Mouse (Mus musculus) c-Kit-positive CD71-positive TER-119-negative erythroid progenitor cells, embryonic 14.5 days (primary cell): Measurements from ENCODE around the gene 4930523C07Rik.
A peak's percentile ranks its signal among the peaks of the same experiment; 100 is the strongest.

Experiments used
- DNase-seq: peaks from one replicate; pipeline ENCODE4 v3.0.0-alpha.2; 2013; ENCODE audit warnings: low read depth

Gene 4930523C07Rik

DNA sequence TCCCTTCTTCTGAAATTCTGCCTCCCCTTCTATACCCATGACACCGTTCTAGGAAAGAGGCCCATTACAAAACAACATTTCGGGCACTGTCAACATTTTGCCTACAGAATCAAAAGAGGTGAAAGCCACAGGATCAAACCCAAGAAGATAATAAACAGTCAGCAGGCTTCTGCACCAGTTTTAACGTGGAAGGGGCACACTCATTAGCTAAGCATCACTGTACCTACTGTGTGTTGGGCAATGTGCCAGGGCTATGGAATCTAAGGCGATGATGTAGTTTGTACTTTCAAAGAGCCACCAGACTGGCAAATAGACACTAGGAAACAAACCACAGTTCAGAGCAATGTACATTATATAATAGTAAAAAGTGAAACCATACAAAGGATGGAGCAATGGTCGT lies 1.8 kb downstream of the 4930523C07Rik start:
- no peak for DNase-seq

DNA sequence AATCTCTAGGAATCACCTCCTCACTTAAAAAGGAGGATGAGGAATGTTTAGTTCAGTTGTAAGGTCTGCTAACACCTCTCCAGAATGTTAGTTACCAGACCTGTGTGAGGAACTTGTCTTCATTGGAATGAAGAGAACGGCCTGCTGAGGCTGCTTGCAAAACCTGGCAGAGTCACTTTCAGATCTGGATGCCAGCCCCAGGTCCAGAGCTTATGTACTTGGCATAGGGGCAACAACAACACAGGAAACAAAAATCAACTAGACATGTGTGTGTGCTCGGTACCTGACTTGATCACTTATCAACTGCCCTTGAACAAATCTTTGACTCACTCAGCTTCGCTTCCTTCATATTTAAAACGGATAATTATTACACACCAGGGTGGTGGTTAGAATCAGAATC lies 2.6 kb downstream of the 4930523C07Rik start:
- DNase-seq: no peak

DNA sequence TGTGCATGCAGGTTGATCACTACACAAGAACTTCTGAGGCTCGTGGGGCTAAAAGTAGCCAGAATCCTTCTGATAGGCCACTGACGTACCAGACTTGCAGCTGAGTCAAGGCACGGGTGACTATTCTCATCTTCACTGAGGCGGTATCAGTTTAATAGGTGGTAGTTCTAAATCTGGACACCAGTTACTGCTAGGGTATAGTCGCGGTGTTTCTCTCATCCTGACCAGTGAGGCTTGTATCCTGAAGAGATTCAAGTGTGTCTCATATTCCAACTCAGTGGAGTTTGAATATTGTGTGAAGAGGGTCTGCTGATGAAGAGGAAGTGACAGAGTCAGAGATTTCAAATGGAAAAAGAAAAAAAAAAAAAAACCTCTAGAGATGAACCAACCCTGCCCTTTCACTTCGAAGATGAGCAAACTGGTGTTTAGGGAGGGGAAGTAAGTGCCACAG lies 3.3 kb downstream of the 4930523C07Rik start:
- no peak for DNase-seq

GRCm38 (mm10) chr1:160049131-160049880 lies 5.1 kb downstream of the 4930523C07Rik start:
- no peak for DNase-seq

GRCm38 (mm10) chr1:160050898-160051297 lies 6.7 kb downstream of the 4930523C07Rik start:
- DNase-seq: no peak

DNA sequence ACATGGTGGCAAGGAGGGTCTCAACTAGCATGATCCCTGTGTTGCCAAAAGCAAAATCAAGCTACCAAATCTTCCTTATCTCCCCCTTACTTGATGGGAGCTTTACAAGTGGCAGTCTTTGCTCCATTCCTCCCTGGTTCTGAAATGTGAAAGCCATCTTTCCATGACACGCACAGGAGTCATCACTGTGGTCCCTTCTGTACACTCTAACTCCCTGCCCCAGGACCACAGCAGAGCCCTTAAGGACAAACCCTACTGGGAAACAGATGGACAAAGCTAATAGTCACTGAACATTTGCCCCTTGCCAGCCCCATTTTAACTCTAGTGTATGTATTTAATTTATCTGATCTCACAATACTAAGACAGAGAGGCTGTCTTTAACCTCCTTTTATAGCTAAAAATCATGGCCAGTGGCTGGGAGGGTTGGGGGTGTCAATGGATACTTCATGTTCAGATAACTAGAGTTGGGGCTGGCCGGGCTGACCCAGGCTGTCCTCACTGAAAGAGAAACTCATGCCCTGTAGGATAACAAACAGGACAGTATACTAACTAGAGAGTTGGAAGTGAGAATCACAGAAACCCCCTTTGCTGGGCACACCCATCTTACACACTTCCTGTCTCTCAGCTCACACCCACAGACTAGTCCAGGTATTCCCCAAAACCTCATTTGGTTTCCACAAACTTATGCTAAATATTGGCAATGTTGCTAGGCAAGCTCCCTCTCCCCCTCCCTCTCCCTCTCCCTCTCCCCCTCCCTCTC lies 8.6 kb downstream of the 4930523C07Rik start:
- no peak for DNase-seq

GRCm38 (mm10) chr1:160053510-160054305 lies 9.5 kb downstream of the 4930523C07Rik start:
- no peak for DNase-seq

DNA sequence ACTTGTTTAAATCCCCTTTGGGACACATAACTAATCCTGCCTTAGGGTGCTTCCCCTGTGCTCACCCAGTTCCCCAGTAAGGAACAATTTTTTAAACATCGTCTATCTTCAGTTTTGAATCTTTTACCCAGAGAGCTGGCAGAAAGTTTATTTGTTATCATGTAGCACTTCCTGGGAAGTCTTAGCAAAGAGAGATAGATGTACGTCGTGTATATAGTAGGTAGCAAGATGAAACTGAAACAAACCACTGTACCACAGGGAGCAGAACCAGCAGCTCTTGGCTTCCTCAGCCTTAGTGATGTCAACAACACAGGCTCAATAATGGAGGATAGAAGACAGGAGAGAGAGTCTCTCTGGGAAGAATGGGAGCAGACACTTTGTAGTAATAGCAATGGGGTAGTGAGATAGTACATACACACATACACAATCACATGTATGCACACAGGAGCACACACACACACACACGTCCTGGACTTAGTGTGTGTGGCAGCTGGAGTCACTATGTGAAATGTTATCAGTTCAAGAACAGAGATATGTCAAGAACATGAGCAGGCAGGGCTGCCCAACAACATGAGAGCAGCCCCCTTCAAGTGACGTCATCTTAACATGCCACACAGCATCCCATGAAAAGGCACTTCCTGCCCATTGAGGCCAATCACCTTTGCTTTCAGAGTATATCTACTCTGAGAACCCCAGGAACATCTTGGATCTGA lies 10.3 kb downstream of the 4930523C07Rik start:
- no peak for DNase-seq

DNA sequence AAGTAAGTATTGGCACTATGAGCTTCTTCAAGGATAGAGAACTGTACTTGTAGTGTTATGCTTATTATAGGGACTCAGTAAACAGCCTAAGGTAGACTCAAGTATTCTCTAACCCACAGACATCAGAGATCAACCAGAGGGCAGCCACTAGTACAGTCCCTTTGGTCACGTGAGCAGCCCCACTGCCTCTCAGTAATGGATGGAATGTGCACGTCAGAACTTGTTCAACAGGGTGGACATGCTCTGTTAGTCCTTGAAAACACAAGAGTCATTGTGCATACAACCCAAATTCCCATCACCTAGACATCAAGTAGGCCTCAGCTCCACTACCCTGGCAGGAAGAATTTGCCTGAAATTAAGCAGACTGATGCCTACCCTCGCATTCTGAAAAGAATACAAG lies 13.5 kb downstream of the 4930523C07Rik start:
- no peak for DNase-seq

GRCm38 (mm10) chr1:160059908-160060307 lies 15.7 kb downstream of the 4930523C07Rik start:
- DNase-seq: no peak

GRCm38 (mm10) chr1:160060542-160060941 lies 16.4 kb downstream of the 4930523C07Rik start:
- no peak for DNase-seq

GRCm38 (mm10) chr1:160061321-160061720 lies 17.1 kb downstream of the 4930523C07Rik start:
- peak; percentile 84 for DNase-seq

DNA sequence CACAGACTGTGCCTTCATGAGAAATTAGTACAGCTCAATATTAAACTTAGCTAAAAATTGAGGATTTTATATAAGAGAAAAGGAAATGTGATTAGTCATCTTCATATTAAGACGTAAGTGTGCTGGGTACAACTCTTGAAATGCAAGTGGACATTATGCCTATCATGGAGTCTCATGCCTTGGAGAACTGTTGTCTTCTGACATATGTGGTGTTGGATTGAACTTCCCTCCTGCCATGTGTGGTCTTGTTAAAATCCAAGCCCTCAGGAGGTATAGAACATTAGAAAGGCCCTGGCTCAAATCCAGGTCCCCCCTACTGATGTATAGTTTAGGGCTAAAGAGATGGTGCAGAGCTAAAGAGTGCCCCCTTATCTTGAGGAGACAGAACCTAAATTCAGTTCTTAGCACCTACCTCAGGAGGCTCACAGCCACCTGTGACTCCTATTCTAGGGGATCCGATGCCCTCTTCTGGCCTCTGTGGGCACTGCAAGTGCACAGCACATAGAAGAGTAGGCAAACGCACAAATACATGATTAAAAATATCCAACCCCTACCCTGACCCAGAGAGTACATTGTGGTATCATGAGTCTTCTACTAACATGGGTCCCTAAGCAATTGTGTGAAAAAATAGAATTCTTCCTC lies 17.7 kb downstream of the 4930523C07Rik start:
- peak; percentile 64 for DNase-seq

GRCm38 (mm10) chr1:160064547-160065144 lies 20.5 kb downstream of the 4930523C07Rik start:
- DNase-seq: no peak

DNA sequence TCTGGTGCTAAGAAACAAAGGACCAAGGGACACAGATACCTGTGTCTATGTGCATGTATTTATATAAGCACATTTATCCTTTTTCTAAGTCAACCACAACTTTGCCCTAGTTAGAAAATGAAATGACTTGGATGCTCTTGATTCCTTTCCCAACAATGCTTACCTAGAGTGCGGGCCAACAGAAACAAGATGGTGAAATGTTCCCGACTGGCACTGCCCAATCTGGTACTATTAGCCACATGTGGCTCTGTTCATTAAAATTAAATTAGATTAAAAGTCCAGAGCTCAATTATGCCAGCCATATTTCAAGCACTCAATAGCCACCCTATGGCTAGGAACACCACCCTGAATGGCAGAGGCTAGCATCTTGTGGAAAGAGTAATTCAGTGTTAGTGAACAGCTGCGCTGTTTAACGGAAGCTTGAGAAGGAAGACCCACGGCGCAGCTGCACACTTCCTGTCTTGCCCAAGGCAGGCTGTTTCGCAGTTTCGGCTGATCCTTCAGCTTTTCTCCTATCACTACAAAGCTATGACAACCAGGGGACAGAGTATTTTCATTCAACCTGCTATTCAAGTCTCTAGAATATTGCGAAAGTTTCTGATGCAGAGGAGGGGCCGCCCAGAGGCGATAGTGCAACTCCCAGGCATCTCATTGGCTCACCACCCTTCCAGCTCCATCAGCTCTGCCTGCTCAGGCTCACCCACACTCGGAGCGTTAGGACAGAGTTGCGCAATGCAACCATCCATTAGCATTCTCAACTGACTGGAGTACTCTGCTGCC lies 34.9 kb downstream of the 4930523C07Rik start:
- no peak for DNase-seq

- DNase-seq: peak; percentile 56
These were observed 36.7 kb downstream of the 4930523C07Rik start for GRCm38 (mm10) chr1:160080800-160081436.

- no peak for DNase-seq
These were observed 38.5 kb downstream of the 4930523C07Rik start for GRCm38 (mm10) chr1:160082647-160083046.

- no peak for DNase-seq
These were observed 40.1 kb downstream of the 4930523C07Rik start for GRCm38 (mm10) chr1:160084239-160084638.

DNA sequence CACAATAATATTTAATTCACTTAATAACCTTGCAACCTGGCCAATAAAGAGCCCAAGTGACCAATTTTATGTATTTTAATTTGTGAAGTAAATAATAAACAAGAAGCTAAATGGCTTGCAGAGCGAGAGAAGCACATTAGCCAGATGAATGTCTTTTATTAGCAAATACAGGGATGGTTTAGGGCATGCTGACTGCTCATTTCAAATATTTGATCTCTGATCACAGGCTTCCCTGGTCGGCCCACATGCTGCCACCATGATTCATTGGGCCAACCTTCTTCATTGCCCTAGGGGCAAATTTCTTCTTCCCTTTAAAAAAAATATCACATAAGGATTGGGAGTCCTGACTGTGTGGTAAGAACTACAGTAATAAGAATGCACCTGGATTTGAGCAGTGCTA lies 42.5 kb downstream of the 4930523C07Rik start:
- no peak for DNase-seq
